Mouse (Mus musculus): ENCODE measurements around the gene Tinag. TPM values are rescaled to one million over a fixed set of nuclear protein-coding genes. Genes with fewer than 3 reads are reported as not detected.
"Not testable (repeated sequence)": the region's sequence is repeated elsewhere in the genome, so short reads cannot be mapped to it uniquely, and the experiment has no call there.

Tinag gene
- not detected in 2 replicates for total RNA-seq (2012; rRNA removed)
- not detected for polyA plus RNA-seq (2012; ENCODE audit: insufficient read depth in 1 of 2, insufficient read length in 2 of 2, low read depth in 1 of 2, low replicate concordance in 2 of 2, missing spikeins in 1 of 2)

- Histone ChIP-seq H3K36me3 (ENCODE audit: control insufficient read depth in 1 of 2, insufficient read depth in 2 of 2, low read length in 2 of 2) (no peaks in the 10 kb centered on the region), H3K9me3 (replicated peaks; ENCODE audit: insufficient read depth, low read length) (no peaks in the 10 kb centered on the region), H3K4me3 (ENCODE audit: control insufficient read depth in 1 of 2, insufficient read depth in 1 of 2, low read depth in 2 of 2, low read length in 2 of 2) (no peak within 1 kb of the TSS), H3K79me2 (ENCODE audit: control insufficient read depth, insufficient read depth, low read length, poor library complexity) (no peaks in the 10 kb centered on the region), H3K4me1 (ENCODE audit: control insufficient read depth in 1 of 2, insufficient read depth in 2 of 2, low read length in 2 of 2) (no peaks in the 10 kb centered on the region), H3K27me3 (ENCODE audit: control insufficient read depth in 1 of 2, insufficient read depth in 2 of 2, low read length in 2 of 2) (no peaks in the 10 kb centered on the region), H3K9ac (ENCODE audit: control insufficient read depth, low read depth, low read length, poor library complexity, severe bottlenecking) (no peak within 1 kb of the TSS), H3K27ac (ENCODE audit: control insufficient read depth, low read depth, low read length) (no peak within 1 kb of the TSS)
- TF ChIP-seq NRF1 (IDR thresholded peaks at IDR 0.05; ENCODE audit: insufficient read depth, low read depth, low read length, poor library complexity, severe bottlenecking) (no peak), EP300 (IDR thresholded peaks at IDR 0.05; ENCODE audit: low read depth in 1 of 2, low read length in 2 of 2) (no peak), POLR2A (IDR thresholded peaks at IDR 0.05; ENCODE audit: control insufficient read depth in 1 of 2, insufficient read depth in 1 of 2, low read depth in 1 of 2, low read length in 2 of 2, poor library complexity in 1 of 2) (no peak), SMC3 (IDR thresholded peaks at IDR 0.05; ENCODE audit: low read depth, low read length) (no peak), UBTF (IDR thresholded peaks at IDR 0.05; ENCODE audit: borderline replicate concordance, insufficient read depth, low read depth, low read length) (no peak), MYC (IDR thresholded peaks at IDR 0.05; ENCODE audit: low read depth, low read length) (no peak), USF1 (IDR thresholded peaks at IDR 0.05; ENCODE audit: low read depth, low read length) (no peak), KAT2A (conservative IDR thresholded peaks at IDR 0.05; ENCODE audit: low read depth, low read length) (no peak), RCOR1 (IDR thresholded peaks at IDR 0.05; ENCODE audit: low read depth, low read length) (no peak), ZMIZ1 (IDR thresholded peaks at IDR 0.05; ENCODE audit: low read depth, low read length) (no peak), ELF1 (IDR thresholded peaks at IDR 0.05; ENCODE audit: low read depth, low read length) (no peak), NELFE (IDR thresholded peaks at IDR 0.05; ENCODE audit: low read depth, low read length) (no peak), POLR2AphosphoS5 (IDR thresholded peaks at IDR 0.05; ENCODE audit: borderline replicate concordance, low read depth, low read length) (no peak), TCF12 (IDR thresholded peaks at IDR 0.05; ENCODE audit: low read depth, low read length) (no peak)
- no peak for DNase-seq (ENCODE audit: low read depth, low spot score)
Measured at GRCm38 (mm10) chr9:77045585-77045984, at the start of gene Tinag. Gene Tinag, minus strand, starts transcription at chr9:77045794.

GRCm38 (mm10) chr9:77083221-77083620, 37.6 kb upstream of the Tinag start:
- DNase-seq (ENCODE audit: low read depth, low spot score); H3K27me3 ChIP-seq (ENCODE audit: control insufficient read depth in 1 of 2, insufficient read depth in 2 of 2, low read length in 2 of 2); H3K4me3 ChIP-seq (ENCODE audit: control insufficient read depth in 1 of 2, insufficient read depth in 1 of 2, low read depth in 2 of 2, low read length in 2 of 2); H3K9me3 ChIP-seq (replicated peaks; ENCODE audit: insufficient read depth, low read length); H3K36me3 ChIP-seq (ENCODE audit: control insufficient read depth in 1 of 2, insufficient read depth in 2 of 2, low read length in 2 of 2); H3K4me1 ChIP-seq (ENCODE audit: control insufficient read depth in 1 of 2, insufficient read depth in 2 of 2, low read length in 2 of 2); H3K79me2 ChIP-seq (ENCODE audit: control insufficient read depth, insufficient read depth, low read length, poor library complexity); H3K27ac ChIP-seq (ENCODE audit: control insufficient read depth, low read depth, low read length); H3K9ac ChIP-seq (ENCODE audit: control insufficient read depth, low read depth, low read length, poor library complexity, severe bottlenecking): not testable (repeated sequence)

GRCm38 (mm10) chr9:77071676-77072075, 26.1 kb upstream of the Tinag start:
- no peaks in the 10 kb centered on the region for H3K79me2 ChIP-seq (ENCODE audit: control insufficient read depth, insufficient read depth, low read length, poor library complexity)
- no peaks in the 10 kb centered on the region for H3K9me3 ChIP-seq (replicated peaks; ENCODE audit: insufficient read depth, low read length)
- no peak overlapping the region for H3K27ac ChIP-seq (ENCODE audit: control insufficient read depth, low read depth, low read length)
- H3K9ac ChIP-seq (ENCODE audit: control insufficient read depth, low read depth, low read length, poor library complexity, severe bottlenecking): no peak overlapping the region
- H3K4me1 ChIP-seq (ENCODE audit: control insufficient read depth in 1 of 2, insufficient read depth in 2 of 2, low read length in 2 of 2): no peaks in the 10 kb centered on the region
- no peaks in the 10 kb centered on the region for H3K36me3 ChIP-seq (ENCODE audit: control insufficient read depth in 1 of 2, insufficient read depth in 2 of 2, low read length in 2 of 2)
- H3K4me3 ChIP-seq (ENCODE audit: control insufficient read depth in 1 of 2, insufficient read depth in 1 of 2, low read depth in 2 of 2, low read length in 2 of 2): no peak overlapping the region
- no peak for TF ChIP-seq MYC (IDR thresholded peaks at IDR 0.05; ENCODE audit: low read depth, low read length)
- no peak for DNase-seq (ENCODE audit: low read depth, low spot score)
- no peaks in the 10 kb centered on the region for H3K27me3 ChIP-seq (ENCODE audit: control insufficient read depth in 1 of 2, insufficient read depth in 2 of 2, low read length in 2 of 2)
